Comparison of ENCODE assay signal across 11 mouse cellular contexts in genomic region chr17:12103781-12104180, GRCm38 (mm10). TPM values are rescaled to one million over a fixed set of nuclear protein-coding genes. Genes with fewer than 3 reads are reported as not detected.
DNase-seq lines count a peak whose midpoint lies in the region; ATAC-seq and TF ChIP-seq lines count a peak whose summit lies in the region.
"Had no signal": no experiment of that assay in that cellular context is flagged by ENCODE, and none has a peak within 500 bp of the region (broad histone marks: within the 10 kb centered on the region; RNA-seq: fewer than 3 reads in every experiment).

No protein-coding gene starts in this region.

- DNase-seq in layer of hippocampus, adult 2 months (ENCODE audit: low spot score in 2 of 2), result no peak
- DNase-seq in layer of hippocampus, adult 11-12 months (ENCODE audit: low spot score), result no peak
- peak; percentile 58 for DNase-seq in ES-E14 (ENCODE audit: low read depth, low spot score)
- DNase-seq in cerebellum, postnatal 36 days, result no peak
- DNase-seq in urinary bladder, postnatal 10 days (ENCODE audit: low spot score), result no peak
- DNase-seq: cerebellum, adult 9-11 months had no signal

- H3K36me3 ChIP-seq in ES-E14 (ENCODE audit: control insufficient read depth, insufficient read depth, low read length, poor library complexity, severe bottlenecking), result no peaks in the 10 kb centered on the region
- H3K36me3 ChIP-seq: midbrain, embryonic 12.5 days had no signal

- in situ Hi-C loops in ES-E14 (cut with MboI; ENCODE audit: low sequenced_read_pairs in 2 of 2, unreplicated experiment in 2 of 2), result loop anchor here in 1 of 2 experiments (10.0 kb wide), 1 partner anchor 101 kb away; no protein-coding TSS in a partner anchor

- ATAC-seq in megakaryocyte progenitor cell, adult 5-6 weeks (replicated peaks; ENCODE audit: poor library complexity), result peak; percentile 80
- no peak for ATAC-seq in inflammation-experienced regulatory T-cells, adult 6 months
- ATAC-seq: activated CD4-positive, CD25-positive, alpha-beta regulatory T cell, adult 4 months had no signal

- H3K4me3 ChIP-seq in layer of hippocampus, adult 2 months, result no peak overlapping the region
- H3K4me3 ChIP-seq in ES-E14 (ENCODE audit: insufficient read depth in 1 of 2, low read depth in 1 of 2, low read length in 2 of 2, poor library complexity in 1 of 2, severe bottlenecking in 1 of 2), result no peak overlapping the region
- no peak overlapping the region for H3K4me3 ChIP-seq in cortical plate, adult 2 months (ENCODE audit: insufficient read depth, low read length)
- H3K4me3 ChIP-seq: midbrain, embryonic 12.5 days had no signal

- H3K4me1 ChIP-seq in ES-E14 (ENCODE audit: control insufficient read depth in 2 of 2, insufficient read depth in 2 of 2, low read length in 2 of 2, poor library complexity in 1 of 2), result peaks cover 4 to 9% of the 10 kb centered on the region in 2 experiments; a peak in 3 of 4 replicates
- no peaks in the 10 kb centered on the region for H3K4me1 ChIP-seq in cortical plate, adult 2 months (ENCODE audit: control insufficient read depth, insufficient read depth, low read length)
- H3K4me1 ChIP-seq: midbrain, embryonic 12.5 days had no signal

- H3K9me3 ChIP-seq in ES-E14 (ENCODE audit: control insufficient read depth, insufficient read depth, low read depth, low read length), result peaks cover 2% of the 10 kb centered on the region; the same call in 1 of the 2 replicates
- H3K9me3 ChIP-seq: midbrain, embryonic 12.5 days had no signal

- peak; percentile 67 for TF ChIP-seq CTCF in layer of hippocampus, adult 2 months (conservative IDR thresholded peaks at IDR 0.05)
- TF ChIP-seq CTCF in cortical plate, adult 2 months (IDR thresholded peaks at IDR 0.05; ENCODE audit: extremely low read depth, insufficient read depth, low read length), result 0 out of 2 replicates have a peak, but pooled peaks have one; percentile 9

- no peak overlapping the region for H3K27ac ChIP-seq in layer of hippocampus, adult 2 months
- H3K27ac ChIP-seq in ES-E14 (ENCODE audit: insufficient read depth, low read depth, low read length, poor library complexity, severe bottlenecking), result no peak overlapping the region
- no peak overlapping the region for H3K27ac ChIP-seq in cortical plate, adult 2 months (ENCODE audit: insufficient read depth, low read length)
- H3K27ac ChIP-seq: midbrain, embryonic 12.5 days had no signal

- no peak overlapping the region for H3K9ac ChIP-seq in ES-E14 (ENCODE audit: insufficient read depth, low read depth, low read length, poor library complexity, severe bottlenecking)
- H3K9ac ChIP-seq: midbrain, embryonic 12.5 days had no signal

- no peak for TF ChIP-seq POLR2A in cortical plate, adult 2 months (IDR thresholded peaks at IDR 0.05; ENCODE audit: extremely low read depth, insufficient read depth, low read length)

TF ChIP-seq in ES-E14, 5 proteins besides CTCF, POLR2A, EP300 and RAD21:
- TF ChIP-seq MAFK (IDR thresholded peaks at IDR 0.05; ENCODE audit: insufficient read depth, low read depth, low read length) (no peak), ZNF384 (IDR thresholded peaks at IDR 0.05; ENCODE audit: low read depth, low read length) (no peak), ZC3H11A (IDR thresholded peaks at IDR 0.05; ENCODE audit: borderline replicate concordance, low read depth, low read length) (peak; percentile 77)

RNA-seq across cellular contexts. Expression of gene Agpat4, which starts 14.7 kb away (rescaled TPM):
- 10 to 100 TPM; 62.2 to 66.9 TPM for total RNA-seq in layer of hippocampus, adult 2 months (2021)
- 45.7 and 92.8 TPM in 2 replicates for total RNA-seq in ES-E14 (2012; rRNA removed)
- polyA plus RNA-seq in cortical plate, adult 2 months (2012; rRNA removed), result 53.2 and 56.1 TPM in 2 replicates
- total RNA-seq in megakaryocyte progenitor cell, adult 5-6 weeks (2015), result 0.81 and 1.7 TPM in 2 replicates
- total RNA-seq in megakaryocyte progenitor cell, adult 5-6 weeks (2017), result 0.54 and 2.6 TPM in 2 replicates
- polyA plus RNA-seq in inflammation-experienced regulatory T-cells, adult 6 months (2017; shearing (Covaris generic)), result 10 to 100 TPM; 10.6 to 35.9 (median 14.9) TPM

Comparison
In these comparisons a context has a peak if more than half of its experiments do, and no peak if none do; other contexts are left out.
1. RNA of gene Agpat4, which starts 14.7 kb away (total RNA-seq): 62.2 to 66.9 TPM in layer of hippocampus, adult 2 months and 45.7 to 92.8 TPM in ES-E14; 0.54 to 2.6 TPM in megakaryocyte progenitor cell, adult 5-6 weeks; every median in the first group is over 10 times any median in the second.